Mouse (Mus musculus): ENCODE data around the gene Hmga2. TPM values are rescaled to one million over a fixed set of nuclear protein-coding genes. Genes with fewer than 3 reads are reported as not detected.

Gene Hmga2
- under 1 TPM in 1 of 2 experiments, not detected in 1; 0.21 TPM for total RNA-seq (2021)

DNA sequence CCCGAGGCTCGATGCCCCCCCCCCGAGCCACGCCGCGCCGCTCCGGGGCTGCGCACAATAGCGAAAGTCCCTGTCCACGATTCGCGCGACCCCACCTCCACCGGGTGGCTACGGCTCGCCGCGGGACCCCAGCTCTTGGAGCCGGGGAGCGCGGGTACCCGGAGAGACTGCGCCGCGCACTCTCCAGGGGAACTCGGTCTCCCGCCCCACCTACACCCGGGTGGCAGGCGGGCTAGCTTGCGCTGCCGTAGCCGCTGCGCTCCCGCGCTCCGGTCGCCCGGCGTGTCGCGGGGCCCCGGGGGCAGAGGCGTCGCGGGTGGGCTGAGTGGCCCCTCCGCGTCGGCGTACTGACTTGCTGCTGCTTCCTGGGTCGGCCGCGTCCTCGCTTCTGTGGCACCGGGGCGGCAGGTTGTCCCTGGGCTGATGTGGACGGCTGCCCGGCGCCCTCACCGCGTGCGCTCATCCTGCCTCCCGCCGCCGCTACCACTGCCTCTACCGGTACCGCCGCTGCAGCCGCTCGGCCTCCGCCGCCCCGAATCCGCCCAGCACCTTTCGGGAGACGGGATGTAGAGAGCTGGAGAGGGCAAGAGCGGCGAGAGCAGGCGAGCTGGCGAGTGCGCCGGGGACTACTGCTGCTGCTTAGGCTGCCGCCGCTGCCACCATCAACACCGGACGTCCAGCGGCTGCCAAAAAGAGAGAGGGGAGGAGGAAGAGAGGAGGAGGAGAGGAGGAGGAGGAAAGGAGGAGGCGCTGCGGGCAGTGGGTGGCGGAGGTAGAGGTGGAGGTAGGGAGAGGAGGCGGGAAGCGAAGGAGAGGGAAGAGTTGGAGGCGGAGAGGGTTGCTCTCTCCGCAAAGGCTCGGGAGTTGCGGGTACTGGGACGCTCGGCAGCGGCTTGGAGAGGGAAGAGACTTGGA lies at the start of gene Hmga2:
TSS of gene Hmga2 (minus strand) at position 869 of the 915 bp plus-strand sequence.
- peak in 1 of 2 experiments; percentile 5 for DNase-seq (ENCODE audit: low spot score in 2 of 2)
- intact Hi-C loops (cut with DNase I) = loop anchor here (5.0 kb wide), 1 partner anchor 76 kb away; no protein-coding TSS in a partner anchor

- DNase-seq (ENCODE audit: low spot score in 2 of 2) = no peak
- intact Hi-C loops (cut with DNase I) = no loop called here
Observed at GRCm38 (mm10) chr10:120522959-120523358, 46.7 kb upstream of the Hmga2 start.

DNA sequence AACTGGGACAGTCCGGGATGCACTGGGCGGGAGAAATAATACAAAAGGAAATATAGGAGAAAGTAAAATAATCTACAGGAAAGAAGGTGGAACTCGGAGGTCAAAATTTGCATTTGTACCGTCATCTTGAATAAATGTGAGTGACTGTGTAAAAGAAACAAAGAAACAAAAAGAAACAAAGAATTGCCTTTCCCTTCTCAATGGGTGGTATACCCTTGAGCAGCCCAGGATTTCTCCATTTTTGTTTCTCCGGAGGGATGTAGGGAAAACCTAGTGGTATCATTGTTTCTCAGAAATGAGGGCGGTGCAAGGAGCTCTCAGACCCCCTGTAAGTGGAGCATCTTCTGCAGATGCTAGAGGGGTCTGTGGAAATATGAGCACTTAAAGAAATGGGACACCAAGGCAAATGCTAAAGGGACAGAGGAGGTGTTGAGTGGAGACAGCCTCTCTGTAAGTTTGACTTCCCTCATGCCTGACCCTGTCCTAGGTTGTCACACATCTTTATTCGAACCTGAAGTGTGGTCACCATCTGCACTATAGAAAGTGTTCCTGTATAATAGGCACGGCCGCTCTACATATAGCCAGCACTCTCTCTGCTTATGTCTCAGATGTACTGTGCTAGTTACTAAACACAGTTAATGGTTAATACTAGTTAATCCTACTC lies 45.8 kb upstream of the Hmga2 start:
- intact Hi-C loops (cut with DNase I) = no loop called here
- no peak for DNase-seq (ENCODE audit: low spot score in 2 of 2)

GRCm38 (mm10) chr10:120516311-120516710 lies 40.0 kb upstream of the Hmga2 start:
- no peak for DNase-seq (ENCODE audit: low spot score in 2 of 2)
- intact Hi-C loops (cut with DNase I) = no loop called here

DNA sequence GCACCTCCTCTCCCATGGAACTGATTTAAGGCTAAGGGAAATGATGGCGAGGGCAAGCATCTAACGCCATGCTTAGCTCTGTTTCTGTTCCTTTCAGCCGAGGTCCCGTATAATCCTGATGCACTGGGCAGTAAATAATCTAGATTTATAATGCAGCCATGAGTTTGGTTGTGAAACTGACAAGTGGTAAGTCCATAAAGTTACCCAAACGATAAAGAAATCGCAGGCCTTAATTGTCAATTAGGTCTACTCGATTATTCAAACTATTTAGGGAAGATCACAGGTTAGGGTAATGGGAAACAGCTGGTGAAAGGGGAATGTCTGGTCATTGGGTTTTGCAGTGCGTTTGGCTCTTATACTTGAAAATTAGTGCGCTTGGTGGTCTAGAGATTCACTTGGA lies 37.5 kb upstream of the Hmga2 start:
- intact Hi-C loops (cut with DNase I) = no loop called here

GRCm38 (mm10) chr10:120512946-120513345 lies 36.7 kb upstream of the Hmga2 start:
- intact Hi-C loops (cut with DNase I) = no loop called here
- no peak for DNase-seq (ENCODE audit: low spot score in 2 of 2)

More for the DNA sequence above, 37.5 kb upstream of the Hmga2 start:
- DNase-seq (ENCODE audit: low spot score in 2 of 2) = no peak

- intact Hi-C loops (cut with DNase I) = no loop called here
Observed at GRCm38 (mm10) chr10:120512121-120512520, 35.9 kb upstream of the Hmga2 start.

DNA sequence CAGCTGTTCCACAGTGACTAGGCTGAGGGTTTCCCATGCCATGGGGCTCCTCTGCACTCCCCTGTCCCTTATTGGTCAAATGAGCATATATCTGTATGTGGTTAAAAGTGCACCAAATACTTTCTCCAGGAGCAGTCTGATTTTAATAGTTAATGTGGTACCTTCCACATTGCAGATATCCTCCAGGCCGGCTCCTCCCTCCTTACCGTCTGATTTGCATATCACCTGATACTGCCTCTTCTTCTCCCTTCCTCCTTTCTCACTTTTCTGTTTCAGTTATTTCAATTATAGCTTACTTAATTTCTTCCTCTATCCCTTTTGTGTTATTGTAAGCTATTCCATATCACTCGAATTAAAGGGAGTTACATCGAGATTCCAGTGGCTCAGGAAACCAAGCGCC lies 27.7 kb upstream of the Hmga2 start:
- DNase-seq (ENCODE audit: low spot score in 2 of 2) = no peak
- intact Hi-C loops (cut with DNase I) = no loop called here

More at GRCm38 (mm10) chr10:120512121-120512520, 35.9 kb upstream of the Hmga2 start:
- DNase-seq (ENCODE audit: low spot score in 2 of 2) = no peak

DNA sequence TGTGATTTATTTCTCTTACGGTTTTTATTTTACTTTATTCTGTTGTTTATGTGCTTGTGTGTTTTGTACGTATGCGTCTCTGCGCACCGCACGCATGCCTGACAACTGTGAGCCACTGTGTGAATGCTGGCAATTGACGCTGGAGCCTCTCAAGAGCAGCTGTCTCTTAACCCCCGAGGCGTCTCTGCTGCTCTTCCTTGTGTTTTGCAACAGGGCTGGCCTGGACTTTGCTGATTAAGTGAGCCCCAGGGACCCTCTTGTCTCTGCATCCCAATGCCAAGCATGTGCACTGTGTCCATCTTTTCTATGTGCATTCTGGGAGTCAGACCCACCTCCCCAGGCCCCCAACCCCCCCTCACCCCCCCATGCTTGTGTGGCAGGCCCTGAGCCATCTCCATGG lies 24.5 kb upstream of the Hmga2 start:
- DNase-seq (ENCODE audit: low spot score in 2 of 2) = no peak
- intact Hi-C loops (cut with DNase I) = no loop called here

GRCm38 (mm10) chr10:120498086-120498485 lies 21.8 kb upstream of the Hmga2 start:
- no peak for DNase-seq (ENCODE audit: low spot score in 2 of 2)
- intact Hi-C loops (cut with DNase I) = no loop called here

DNA sequence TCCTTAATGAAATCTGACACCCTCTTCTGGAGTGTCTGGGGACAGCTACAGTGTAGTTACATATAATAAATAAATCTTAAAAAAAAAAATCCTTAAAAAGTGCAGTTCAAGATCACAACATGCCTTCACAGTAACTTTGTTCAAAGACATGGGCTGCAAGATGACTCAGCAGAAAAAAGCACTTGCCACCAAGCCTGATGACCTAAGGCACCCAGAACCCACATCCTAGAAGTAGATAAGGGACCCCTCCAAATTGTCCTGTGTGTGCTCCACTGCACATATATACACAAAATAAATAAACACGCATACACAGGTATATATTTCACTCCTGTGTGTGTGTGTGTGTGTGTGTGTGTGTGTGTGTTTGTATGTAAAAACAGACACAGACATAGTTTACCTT lies 18.4 kb upstream of the Hmga2 start:
- intact Hi-C loops (cut with DNase I) = no loop called here
- no peak for DNase-seq (ENCODE audit: low spot score in 2 of 2)

- DNase-seq (ENCODE audit: low spot score in 2 of 2) = no peak
- intact Hi-C loops (cut with DNase I) = no loop called here
Observed at GRCm38 (mm10) chr10:120491477-120491876, 15.2 kb upstream of the Hmga2 start.

DNA sequence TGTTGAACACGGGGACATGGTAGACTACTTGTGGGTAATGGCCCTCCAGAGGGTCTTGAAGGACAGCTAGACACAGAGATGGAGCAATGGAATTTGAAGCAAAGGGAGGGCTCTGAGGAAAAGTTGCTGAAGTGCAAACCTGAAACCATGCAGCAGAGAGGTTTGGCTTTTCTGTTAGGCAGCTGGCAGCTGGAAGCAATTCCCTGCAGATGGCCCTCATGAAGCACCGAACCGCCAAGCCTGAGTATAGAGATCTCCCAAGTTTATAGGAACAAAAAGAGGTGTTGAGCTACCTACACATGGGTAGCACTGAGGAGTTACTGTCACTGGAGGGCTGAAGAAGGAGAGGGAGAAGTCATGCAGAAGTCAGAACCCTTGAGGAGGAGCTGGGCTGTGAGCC lies 13.3 kb upstream of the Hmga2 start:
- intact Hi-C loops (cut with DNase I) = no loop called here
- no peak for DNase-seq (ENCODE audit: low spot score in 2 of 2)

DNA sequence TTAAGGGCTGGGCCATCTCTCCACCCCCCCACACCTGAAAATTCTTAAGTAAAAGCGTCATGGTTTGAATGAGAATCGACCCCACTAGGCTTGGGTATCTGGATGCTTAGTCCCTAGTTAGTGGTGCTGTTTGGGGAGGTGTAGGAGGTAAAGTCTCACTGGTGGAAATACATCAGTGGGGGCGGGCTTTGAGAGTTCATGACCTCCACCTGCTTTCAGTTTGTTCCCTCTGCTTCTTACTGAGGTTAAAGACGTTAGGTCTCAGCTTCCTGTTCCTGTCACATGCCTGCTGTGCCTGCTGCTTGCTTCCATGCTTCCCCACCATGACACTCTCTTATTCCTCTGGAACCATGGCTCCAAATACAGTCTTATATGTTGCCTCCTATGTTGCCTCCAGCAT lies 12.3 kb upstream of the Hmga2 start:
- DNase-seq (ENCODE audit: low spot score in 2 of 2) = no peak
- intact Hi-C loops (cut with DNase I) = no loop called here

DNA sequence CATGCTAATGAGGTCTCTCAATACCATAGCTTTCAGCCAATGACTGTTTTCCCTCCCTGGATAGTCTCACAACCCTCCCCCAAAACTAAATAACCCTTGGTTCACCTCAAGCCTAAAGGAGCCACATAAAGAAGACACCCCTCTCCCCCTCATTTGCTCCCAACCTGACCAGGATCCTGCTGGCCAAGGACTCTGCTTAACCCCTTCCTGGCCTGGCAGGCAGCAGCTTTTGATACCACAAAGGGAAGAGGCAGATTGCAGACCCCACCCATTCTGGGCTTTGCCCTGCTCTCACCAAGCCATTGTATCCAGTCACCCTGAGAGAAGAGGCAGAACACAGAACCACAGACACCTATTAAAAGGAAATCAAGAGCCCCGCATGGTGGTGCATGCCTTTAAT lies 11.6 kb upstream of the Hmga2 start:
- DNase-seq (ENCODE audit: low spot score in 2 of 2) = no peak
- intact Hi-C loops (cut with DNase I) = no loop called here

DNA sequence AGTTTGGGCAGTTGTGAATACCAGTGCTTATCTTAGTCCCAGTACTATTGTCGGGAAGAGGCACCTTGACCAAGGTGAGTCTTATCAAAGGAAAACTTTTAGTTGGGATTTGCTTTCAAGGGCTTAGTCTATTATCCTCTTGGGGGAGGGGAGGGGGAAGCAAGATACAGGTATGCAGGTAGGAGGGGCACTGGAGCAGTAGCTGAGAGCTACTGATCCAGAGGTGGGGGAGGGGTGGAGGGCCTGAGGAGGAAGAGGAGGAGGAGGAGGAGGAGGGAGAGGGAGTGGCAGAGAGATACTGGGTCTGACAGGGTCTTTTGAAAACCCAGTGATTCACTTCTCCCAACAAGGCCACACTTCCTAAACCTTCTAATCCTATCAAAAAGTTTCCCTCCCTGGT lies 9.2 kb upstream of the Hmga2 start:
- DNase-seq (ENCODE audit: low spot score in 2 of 2) = no peak
- intact Hi-C loops (cut with DNase I) = no loop called here

- intact Hi-C loops (cut with DNase I) = no loop called here
- no peak for DNase-seq (ENCODE audit: low spot score in 2 of 2)
Observed at GRCm38 (mm10) chr10:120484144-120484543, 7.9 kb upstream of the Hmga2 start.

GRCm38 (mm10) chr10:120478164-120478563 lies 1.9 kb upstream of the Hmga2 start:
- intact Hi-C loops (cut with DNase I) = loop anchor here (5.0 kb wide), 1 partner anchor 74 kb away; no protein-coding TSS in a partner anchor
- DNase-seq (ENCODE audit: low spot score in 2 of 2) = peak in 1 of 2 experiments; percentile 4

DNA sequence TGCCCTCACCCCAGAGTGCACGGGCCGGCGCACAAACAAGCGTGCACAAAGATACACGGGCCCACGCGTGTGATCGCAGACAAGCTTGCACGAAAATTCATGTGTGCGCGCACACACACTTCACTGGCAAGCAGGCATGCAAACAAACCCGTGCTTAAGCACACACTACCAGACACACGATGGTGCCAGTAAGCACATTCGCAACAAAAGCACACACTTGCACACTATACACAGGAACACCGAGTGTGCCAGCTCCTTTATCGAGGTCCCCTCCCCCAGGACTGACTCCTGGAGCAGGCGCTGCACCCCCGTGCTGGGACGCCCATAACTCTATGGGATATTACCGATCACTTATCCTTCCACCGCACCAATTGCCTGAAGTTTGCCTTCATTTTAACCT lies 1.2 kb upstream of the Hmga2 start:
- no peak for DNase-seq (ENCODE audit: low spot score in 2 of 2)
- intact Hi-C loops (cut with DNase I) = loop anchor here (5.0 kb wide), 1 partner anchor 75 kb away; no protein-coding TSS in a partner anchor

- no peak for DNase-seq (ENCODE audit: low spot score in 2 of 2)
Observed at GRCm38 (mm10) chr10:120476516-120477336, 457 bp upstream of the Hmga2 start.

More at GRCm38 (mm10) chr10:120476516-120477336, 457 bp upstream of the Hmga2 start:
- intact Hi-C loops (cut with DNase I) = loop anchor here (5.0 kb wide), 1 partner anchor 76 kb away; no protein-coding TSS in a partner anchor
